Mouse (Mus musculus) erythroblast, embryonic 14.5 days (primary cell): Measurements from ENCODE around the gene Ube4b.

Source experiments
- GATA1 ChIP-seq: IDR thresholded peaks from 2 replicates; pipeline ENCODE4 v1.6.1; 2012; ENCODE audit warnings: low read length, inconsistent platforms, mixed read lengths
- TAL1 ChIP-seq: IDR thresholded peaks from 3 replicates; pipeline ENCODE4 v1.6.1; 2012; ENCODE audit warnings: low read length, inconsistent platforms, mixed read lengths

- TF ChIP-seq GATA1 (no peak), TAL1 (no peak)
Measured at GRCm38 (mm10) chr4:149393311-149393995, 33.1 kb downstream of the Ube4b start.
